Mouse (Mus musculus) liver, adult 10 weeks (tissue): ENCODE data around the gene Hsd17b1. TPM values are rescaled to one million over a fixed set of nuclear protein-coding genes. Genes with fewer than 3 reads are reported as not detected.

Experiments used
- polyA plus RNA-seq: library from polyadenylated mRNA; stranded (reverse); fragments of 350-450 nt; fragmentation: Illumina TruSeq; extraction: RNeasy Lipid Tissue Mini Kit (QIAGEN cat#74804); gene quantifications from one replicate; pipeline ENCODE4 v1.2.3, GENCODE M21; 2014; ENCODE audit warnings: low read depth, low replicate concordance

Gene Hsd17b1
- polyA plus RNA-seq, result not detected

GRCm38 (mm10) chr11:101078121-101078520 is at the start of gene Hsd17b1:
Hsd17b1 (plus strand) TSS chr11:101078411.

GRCm38 (mm10) chr11:101069391-101070188 is 8.6 kb upstream of the Hsd17b1 start, which contains the start of gene Naglu:
Naglu (plus strand) TSS chr11:101070012.

GRCm38 (mm10) chr11:101082208-101083082 is 4.2 kb downstream of the Hsd17b1 start, which contains the start of gene Coasy:
Coasy (plus strand) TSS chr11:101082565.

GRCm38 (mm10) chr11:101086756-101087681 is 8.8 kb downstream of the Hsd17b1 start, which contains the start of gene Mlx:
Mlx (plus strand) TSS chr11:101087277.

GRCm38 (mm10) chr11:101095314-101096024 is 17.3 kb downstream of the Hsd17b1 start, which contains the start of gene Psmc3ip:
Psmc3ip (minus strand) TSS chr11:101095436.

GRCm38 (mm10) chr11:101119761-101120544 is 41.7 kb downstream of the Hsd17b1 start, which contains the start of the genes Retreg3 and Tubg1:
Retreg3 (minus strand) TSS chr11:101119893.
Tubg1 (plus strand) TSS chr11:101119938.

Other genes with a start within 250 kb of the Hsd17b1 start
- gene Stat5b, start 227.7 kb upstream of the Hsd17b1 start, polyA plus RNA-seq, result 12.6 TPM
- 3.6 TPM for gene Stat5a, start 219.1 kb upstream of the Hsd17b1 start, polyA plus RNA-seq
- gene Stat3, start 138.9 kb upstream of the Hsd17b1 start, polyA plus RNA-seq, result 25.1 TPM
- 3.3 TPM for gene Cavin1, start 107.5 kb upstream of the Hsd17b1 start, polyA plus RNA-seq
- 23.9 TPM for gene Atp6v0a1, start 69.0 kb upstream of the Hsd17b1 start, polyA plus RNA-seq
- gene Naglu, start 8.4 kb upstream of the Hsd17b1 start, polyA plus RNA-seq, result 1.4 TPM
- 11.6 TPM for gene Coasy, start 4.2 kb downstream of the Hsd17b1 start, polyA plus RNA-seq
- 40.8 TPM for gene Mlx, start 8.9 kb downstream of the Hsd17b1 start, polyA plus RNA-seq
- not detected for gene Psmc3ip, start 17.0 kb downstream of the Hsd17b1 start, polyA plus RNA-seq
- gene Retreg3, start 41.5 kb downstream of the Hsd17b1 start, polyA plus RNA-seq, result 43.4 TPM
- 1.6 TPM for gene Tubg1, start 41.5 kb downstream of the Hsd17b1 start, polyA plus RNA-seq
- not detected for gene Tubg2, start 77.5 kb downstream of the Hsd17b1 start, polyA plus RNA-seq
- gene Cntnap1, start 92.1 kb downstream of the Hsd17b1 start, polyA plus RNA-seq, result 0.08 TPM
- gene Plekhh3, start 92.9 kb downstream of the Hsd17b1 start, polyA plus RNA-seq, result not detected
- not detected for gene Ccr10, start 97.0 kb downstream of the Hsd17b1 start, polyA plus RNA-seq
- gene Ezh1, start 148.1 kb downstream of the Hsd17b1 start, polyA plus RNA-seq, result 6.2 TPM
- gene Ramp2, start 167.6 kb downstream of the Hsd17b1 start, polyA plus RNA-seq, result 4.4 TPM
- gene Vps25, start 175.3 kb downstream of the Hsd17b1 start, polyA plus RNA-seq, result 82.1 TPM
- gene Wnk4, start 182.2 kb downstream of the Hsd17b1 start, polyA plus RNA-seq, result not detected
- gene Cntd1, start 200.6 kb downstream of the Hsd17b1 start, polyA plus RNA-seq, result not detected
- gene Coa3, start 200.7 kb downstream of the Hsd17b1 start, polyA plus RNA-seq, result 11.5 TPM
- 49.8 TPM for gene Becn1, start 223.9 kb downstream of the Hsd17b1 start, polyA plus RNA-seq
- 96.3 TPM for gene Psme3, start 237.8 kb downstream of the Hsd17b1 start, polyA plus RNA-seq
- gene Aoc2, start 246.7 kb downstream of the Hsd17b1 start, polyA plus RNA-seq, result not detected